Mouse (Mus musculus) thymus, postnatal 0 days (tissue): ENCODE measurements around the gene Rnf43. TPM values are rescaled to one million over a fixed set of nuclear protein-coding genes. Genes with fewer than 3 reads are reported as not detected.
A peak's percentile ranks its signal among the peaks of the same experiment; 100 is the strongest.

Experiments
- DNase-seq: peaks from one replicate; pipeline ENCODE4 v3.0.0-alpha.2; 2015; ENCODE audit warnings: low spot score
- polyA plus RNA-seq: library from polyadenylated mRNA; unstranded; fragments of >200 nt; fragmentation: Nextera tagmentation; extraction: Ambion mirVana; gene quantifications from 2 replicates; pipeline ENCODE4 v1.2.1, GENCODE M21; 2015

Rnf43 gene
- polyA plus RNA-seq = 5.2 and 6.8 TPM in 2 replicates

DNA sequence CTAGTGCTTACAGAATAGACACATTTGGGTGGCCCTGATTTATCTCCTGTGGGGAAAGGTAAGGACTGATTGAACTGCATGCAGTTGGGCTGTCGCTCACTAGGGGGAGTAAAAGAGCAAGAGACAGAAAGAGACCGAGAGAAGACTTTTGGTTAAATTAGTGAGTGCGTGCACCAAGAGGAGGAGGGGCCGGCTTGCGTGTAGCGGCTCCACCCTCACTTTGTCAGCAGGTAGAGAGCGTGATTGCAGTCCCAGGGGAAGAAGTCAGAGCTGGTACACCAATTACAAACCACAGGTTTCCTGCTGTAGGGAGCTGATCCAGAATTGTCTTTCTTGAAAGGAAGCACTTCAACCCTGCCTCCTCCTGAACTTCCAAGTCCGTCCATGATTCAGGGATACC is at the start of gene Rnf43:
Gene Rnf43, plus strand, starts transcription at position 316 of the 400 bp plus-strand sequence.
- peak; percentile 91 for DNase-seq

DNA sequence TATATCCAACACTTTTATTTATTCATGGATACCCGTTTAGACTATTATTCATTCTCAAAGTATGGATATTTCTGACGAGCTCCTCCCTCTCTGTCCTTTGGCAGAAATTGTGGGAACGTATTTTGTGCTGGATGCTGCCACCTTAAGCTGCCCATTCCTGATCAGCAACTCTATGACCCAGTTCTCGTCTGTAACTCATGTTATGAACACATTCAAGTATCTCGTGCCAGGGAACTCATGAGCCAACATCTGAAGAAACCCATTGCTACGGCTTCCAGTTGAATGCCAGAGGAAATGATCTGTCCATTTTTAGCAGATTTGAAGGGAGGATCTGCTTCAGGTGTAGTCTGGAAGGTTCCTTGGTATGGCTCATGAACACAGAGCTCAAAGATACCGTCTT is 48.5 kb upstream of the Rnf43 start:
- no peak for DNase-seq

- DNase-seq = no peak
Observed at GRCm38 (mm10) chr11:87615551-87615950, 47.0 kb upstream of the Rnf43 start.

DNA sequence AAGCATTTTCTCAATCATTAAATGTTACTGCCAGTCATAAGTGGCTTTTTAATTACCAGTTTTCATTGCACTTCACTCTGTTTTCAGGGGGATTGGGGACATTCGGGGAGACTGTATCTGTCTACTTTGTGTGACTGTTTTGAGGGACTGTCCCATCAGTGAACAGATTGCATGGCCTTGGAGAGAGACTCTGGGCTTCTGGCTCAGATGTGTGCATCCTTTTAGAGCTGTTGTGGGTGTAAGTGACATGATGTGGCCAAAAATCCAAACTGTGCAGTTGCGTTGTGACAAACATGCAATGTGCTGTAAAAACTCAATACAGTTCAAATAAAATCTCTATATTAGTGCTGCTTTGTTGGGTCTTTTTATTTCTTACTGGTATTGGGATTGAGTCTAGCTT is 46.6 kb upstream of the Rnf43 start:
- no peak for DNase-seq

DNA sequence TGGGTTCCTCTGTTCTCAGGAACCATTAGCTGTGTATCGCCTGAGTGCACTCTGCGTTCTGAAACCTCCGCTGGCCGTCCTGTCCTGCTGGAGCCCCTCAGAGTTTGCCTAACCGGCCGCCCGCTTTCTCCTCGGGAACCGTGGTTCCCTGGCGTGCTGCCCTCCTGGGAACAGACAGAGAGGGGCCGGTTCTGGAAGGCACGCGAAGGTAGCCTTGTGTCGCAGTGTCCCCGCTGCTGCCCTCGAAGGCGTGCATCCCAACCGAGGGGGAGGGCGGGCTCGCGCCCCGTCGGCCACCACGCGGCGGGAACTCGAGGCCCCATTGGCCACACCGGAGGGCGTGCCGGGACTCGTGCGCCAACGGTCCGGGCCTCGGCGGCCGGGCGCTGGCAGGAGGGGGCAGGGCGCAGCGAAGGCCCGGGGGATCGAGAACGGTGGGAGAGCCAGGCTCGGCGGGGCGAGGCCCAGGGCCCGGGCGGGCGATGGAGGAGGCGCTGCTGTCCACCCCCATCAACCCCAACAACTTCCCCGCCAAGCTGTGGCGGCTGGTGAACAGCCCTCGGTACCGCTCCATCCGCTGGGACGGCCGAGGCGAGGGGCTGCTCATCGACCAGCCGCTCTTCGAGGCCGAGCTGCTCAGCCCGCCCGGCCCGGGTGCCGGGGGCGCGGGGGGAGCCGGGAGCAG is 45.6 kb upstream of the Rnf43 start, which contains the start of gene Hsf5:
Gene Hsf5, plus strand, starts transcription at position 375 of the 685 bp plus-strand sequence.
- no peak for DNase-seq

DNA sequence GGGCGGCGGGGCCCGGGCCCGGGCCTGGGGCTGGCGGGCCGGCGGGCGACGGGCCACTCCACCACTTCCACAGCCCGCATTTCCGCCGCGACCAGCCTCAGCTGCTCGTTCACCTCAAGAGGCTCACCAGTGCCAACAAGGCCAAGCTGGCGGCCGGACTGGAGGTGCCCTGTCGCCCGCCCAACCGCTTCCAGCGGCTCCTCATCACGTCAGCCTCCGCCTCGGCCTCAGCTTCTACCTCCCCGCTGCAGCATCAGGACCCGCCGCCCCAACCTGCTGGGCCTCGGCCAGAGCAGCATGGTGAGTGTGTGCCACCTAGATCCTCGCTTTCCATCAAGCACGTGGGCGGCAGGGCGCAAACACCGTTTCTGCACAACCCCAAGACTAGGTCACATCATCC is 44.9 kb upstream of the Rnf43 start:
- DNase-seq = no peak

DNA sequence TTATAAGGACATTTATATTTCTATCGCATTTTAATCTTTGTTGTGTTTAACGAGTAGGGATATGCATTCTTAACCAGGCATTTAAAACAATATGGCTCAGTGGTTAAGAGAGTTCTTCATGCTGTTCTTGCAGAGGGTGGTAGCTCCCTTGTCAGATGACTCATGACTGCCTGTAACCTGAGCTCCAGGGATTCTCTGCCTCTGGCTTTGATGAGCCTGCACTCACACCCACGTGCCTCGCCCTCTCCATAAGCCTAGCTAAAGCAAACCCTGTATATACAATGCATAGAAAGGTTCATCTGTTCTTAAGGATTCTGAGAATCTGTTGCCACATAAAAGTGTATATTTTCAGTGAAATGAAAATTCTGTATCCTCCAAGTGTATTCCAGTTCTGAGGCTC is 39.4 kb upstream of the Rnf43 start:
- no peak for DNase-seq

- DNase-seq = peak; percentile 62
Observed at GRCm38 (mm10) chr11:87629859-87630258, 32.7 kb upstream of the Rnf43 start.

DNA sequence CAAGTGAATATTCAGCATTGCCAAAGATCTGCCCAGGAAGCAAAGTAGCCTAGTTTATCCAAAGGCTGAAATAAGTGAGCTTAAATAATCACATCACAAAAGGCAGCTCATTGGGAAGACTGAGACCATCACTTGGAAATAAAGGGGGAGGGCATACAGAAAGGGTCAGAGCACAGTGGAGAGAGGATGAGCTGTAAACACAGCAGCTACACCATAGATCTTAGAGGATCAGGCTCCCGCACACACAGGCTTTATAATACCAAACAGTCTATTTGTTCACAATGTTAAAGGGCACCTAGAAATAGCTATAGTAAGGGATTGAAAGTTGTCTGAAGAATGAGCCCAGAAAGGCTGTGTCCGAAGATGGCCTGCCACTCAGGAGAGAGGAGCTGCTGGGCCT is 23.7 kb upstream of the Rnf43 start:
- no peak for DNase-seq

GRCm38 (mm10) chr11:87639206-87639605 is 23.3 kb upstream of the Rnf43 start:
- peak; percentile 26 for DNase-seq

- DNase-seq = no peak
Observed at GRCm38 (mm10) chr11:87642865-87643264, 19.7 kb upstream of the Rnf43 start.

GRCm38 (mm10) chr11:87654693-87655092 is 7.8 kb upstream of the Rnf43 start:
- DNase-seq = no peak

DNA sequence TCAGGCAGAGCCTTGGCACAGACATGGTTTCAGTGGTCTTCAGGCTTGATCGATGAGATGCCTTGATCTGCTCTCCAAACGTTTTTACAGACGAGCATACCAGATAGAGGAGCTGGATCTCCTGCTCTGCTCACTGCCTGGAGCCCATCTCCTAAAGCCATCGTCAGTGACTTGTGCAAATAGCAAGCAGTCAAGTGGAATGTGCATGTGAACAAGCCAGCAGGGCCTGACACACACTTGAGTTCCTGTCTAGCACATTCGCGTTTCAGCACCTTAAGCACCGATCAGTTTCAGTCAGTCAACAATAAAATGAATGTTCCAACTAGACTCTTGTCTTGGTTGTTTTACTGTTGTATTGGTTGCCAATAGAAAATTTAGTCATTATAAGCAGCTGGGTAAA is 3.3 kb upstream of the Rnf43 start:
- no peak for DNase-seq

DNA sequence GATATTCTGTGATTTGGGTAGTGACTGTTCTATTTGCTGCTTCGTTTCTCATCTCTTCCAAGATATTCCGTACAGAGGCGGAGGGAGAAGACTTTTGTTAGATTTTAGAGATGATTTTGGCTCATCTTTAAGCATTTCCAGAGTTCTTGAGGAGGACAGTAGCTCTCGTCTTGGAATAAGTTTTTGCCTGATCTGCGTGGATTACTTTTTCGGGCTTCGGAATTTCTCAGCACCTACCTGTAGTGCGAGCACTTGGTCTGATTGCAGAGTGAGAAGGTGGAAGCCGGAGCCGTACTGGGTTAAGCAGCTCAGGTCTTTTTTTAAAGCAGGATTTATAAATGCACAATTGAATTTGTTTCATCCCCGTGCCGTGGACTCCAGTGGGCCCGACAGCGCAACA is 300 bp downstream of the Rnf43 start:
- DNase-seq = no peak

GRCm38 (mm10) chr11:87663948-87664347 is 1.4 kb downstream of the Rnf43 start:
- DNase-seq = no peak

GRCm38 (mm10) chr11:87664521-87664920 is 2.0 kb downstream of the Rnf43 start:
- DNase-seq = no peak

GRCm38 (mm10) chr11:87665224-87665623 is 2.7 kb downstream of the Rnf43 start:
- no peak for DNase-seq

DNA sequence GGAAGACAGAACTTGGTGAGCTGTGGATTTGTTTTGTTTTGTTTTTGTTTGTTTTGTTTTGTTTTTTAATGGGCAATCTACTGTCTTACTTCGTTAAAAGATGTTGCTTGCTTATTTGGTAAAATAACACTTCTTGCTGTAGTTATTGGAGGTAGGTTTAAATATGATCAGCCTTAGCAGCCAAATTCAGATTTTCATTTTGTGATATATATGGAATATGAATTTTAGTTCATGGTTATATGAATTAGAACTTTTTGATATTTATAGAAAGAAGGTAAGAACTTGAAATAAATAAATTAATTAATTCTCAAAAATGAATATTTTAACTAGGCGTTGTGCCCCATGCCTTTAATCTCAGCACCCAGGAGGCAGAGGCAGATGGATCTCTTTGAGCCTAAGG is 3.1 kb downstream of the Rnf43 start:
- no peak for DNase-seq

- DNase-seq = no peak
Observed at GRCm38 (mm10) chr11:87666256-87667035, 3.9 kb downstream of the Rnf43 start.

DNA sequence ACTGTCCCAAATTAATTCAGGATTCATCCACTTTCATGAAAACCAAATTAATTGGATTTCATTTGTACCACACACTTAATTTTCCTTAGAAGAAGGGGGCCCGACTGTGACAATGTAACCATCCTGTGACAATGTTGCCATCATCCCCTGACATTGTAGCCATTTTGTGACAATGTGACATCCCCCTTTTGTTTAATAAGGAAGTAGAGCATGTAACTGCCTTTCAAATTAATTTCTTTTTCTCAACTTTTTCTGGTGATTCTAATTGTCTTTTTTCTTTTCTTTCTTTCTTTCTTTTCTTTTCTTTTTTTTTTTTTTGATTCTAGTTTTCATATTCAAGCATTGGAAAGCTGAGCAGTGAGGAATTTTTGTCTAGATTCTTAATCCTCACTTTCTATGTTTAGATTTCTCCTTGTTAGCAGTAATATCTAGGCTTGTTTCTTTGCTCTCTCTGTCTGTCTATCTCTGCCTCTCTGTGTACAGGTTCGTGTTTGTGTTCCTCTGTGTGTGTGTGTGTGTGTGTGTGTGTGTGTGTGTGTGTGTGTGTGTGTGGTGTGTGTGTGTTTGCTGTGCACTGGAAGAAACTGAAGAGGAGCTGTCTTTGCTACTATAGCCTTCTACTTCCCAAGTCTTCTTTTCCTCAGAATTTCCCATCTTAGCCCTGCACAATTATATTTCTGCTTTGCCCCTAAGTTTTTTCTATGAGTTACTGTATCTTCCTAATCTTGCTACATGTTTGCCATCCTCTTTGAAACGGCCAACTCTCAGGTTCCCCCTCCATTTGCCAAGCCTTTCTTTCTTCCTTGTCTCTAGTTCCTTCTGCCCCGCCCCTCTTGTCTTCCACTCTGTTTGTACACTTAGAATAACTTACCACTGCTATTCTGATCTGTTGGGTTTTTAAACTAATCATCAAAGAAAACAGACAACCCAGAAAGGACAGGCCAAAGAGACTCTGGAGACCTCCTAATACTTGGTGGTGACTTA is 4.9 kb downstream of the Rnf43 start:
- no peak for DNase-seq

DNA sequence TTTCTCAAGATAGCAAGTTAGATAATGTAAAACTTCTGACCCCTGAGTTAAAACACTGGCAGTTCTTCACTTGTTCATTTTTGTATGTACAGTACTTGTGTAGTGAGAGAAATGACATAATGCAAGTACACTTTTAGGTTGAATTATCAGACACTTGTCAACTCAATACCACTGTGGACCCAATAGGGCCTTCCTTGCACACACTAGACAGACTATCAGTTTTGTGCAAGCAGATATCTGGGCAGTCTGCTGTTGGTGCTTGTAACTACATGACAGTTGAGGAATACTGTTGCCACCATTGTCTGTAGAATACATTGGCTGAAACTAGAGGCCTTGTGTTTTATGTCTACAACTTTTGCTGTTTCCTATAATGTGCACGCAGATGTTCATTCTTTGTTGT is 10.8 kb downstream of the Rnf43 start:
- DNase-seq = no peak

- DNase-seq = no peak
Observed at GRCm38 (mm10) chr11:87675606-87676005, 13.1 kb downstream of the Rnf43 start.
